Comparison of ENCODE assay signal across 13 mouse cellular contexts in the genomic region with DNA sequence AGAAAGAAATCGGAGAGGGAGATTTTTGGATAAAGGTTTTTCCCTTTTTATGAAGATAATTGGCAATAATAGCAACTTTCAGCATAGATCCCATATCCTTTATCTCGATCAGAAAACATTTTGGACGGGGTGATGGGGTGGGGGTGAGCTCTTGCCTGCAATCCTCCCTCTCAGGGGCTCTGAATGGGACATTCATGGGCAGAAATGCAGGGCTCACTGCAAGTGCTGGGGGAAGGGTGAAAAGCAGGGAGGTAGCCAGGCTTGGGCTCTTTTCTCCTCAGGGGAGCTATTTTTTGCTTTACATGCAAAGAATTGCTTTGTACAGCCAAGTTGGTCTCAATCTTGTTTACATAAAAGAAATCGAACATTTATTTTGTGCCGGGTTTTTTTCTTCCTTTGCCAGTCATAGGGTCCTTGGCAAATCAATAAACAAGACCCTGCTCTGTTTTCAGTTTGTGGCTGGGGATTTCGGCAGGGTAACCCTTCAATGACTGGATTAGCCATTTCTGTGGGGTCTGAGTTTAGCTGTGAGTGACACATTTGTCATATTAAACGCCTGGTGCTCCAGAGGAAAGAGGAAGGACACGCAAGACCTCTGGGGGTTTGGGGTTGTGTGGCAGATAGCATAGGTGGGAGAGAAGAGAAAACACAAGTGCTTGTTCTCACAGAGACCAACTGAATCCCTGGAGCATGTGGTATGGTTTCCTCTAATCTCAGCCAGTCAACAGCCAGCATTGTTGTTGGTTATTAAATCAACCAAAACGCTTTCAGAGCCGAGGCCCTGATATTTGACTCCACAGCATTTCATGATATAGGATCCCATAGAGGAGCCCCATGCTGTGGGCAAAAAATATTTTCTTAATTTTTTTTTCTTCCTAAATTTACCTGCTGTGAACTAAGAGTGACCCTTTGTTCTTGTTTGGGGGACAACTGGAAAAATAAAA.
DNase-seq lines count a peak whose midpoint lies in the region; ATAC-seq lines count a peak whose summit lies in the region.
"Had no signal": no experiment of that assay in that cellular context is flagged by ENCODE, and none has a peak within 500 bp of the region (broad histone marks: within the 10 kb centered on the region; RNA-seq: fewer than 3 reads in every experiment).

No protein-coding gene starts in this region.

- intact Hi-C loops in heart, postnatal 14 days (cut with DNase I) = no loop called here

- H3K9ac ChIP-seq in embryonic facial prominence, embryonic 13.5 days = no peak overlapping the region
- H3K9ac ChIP-seq in hindbrain, embryonic 14.5 days = no peak overlapping the region
- H3K9ac ChIP-seq in midbrain, embryonic 14.5 days (replicated peaks; ENCODE audit: low read length) = no peak overlapping the region
- H3K9ac ChIP-seq: liver, postnatal 0 days had no signal

- no peaks in the 10 kb centered on the region for H3K9me3 ChIP-seq in embryonic facial prominence, embryonic 13.5 days
- H3K9me3 ChIP-seq in hindbrain, embryonic 14.5 days (ENCODE audit: control insufficient read depth, low read length) = no peaks in the 10 kb centered on the region
- no peaks in the 10 kb centered on the region for H3K9me3 ChIP-seq in midbrain, embryonic 14.5 days (ENCODE audit: control insufficient read depth, low read length)

- peak; percentile 68 for DNase-seq in heart, adult 11 months
- DNase-seq in heart, postnatal 14 days = no peak
- no peak for DNase-seq in hindbrain, embryonic 14.5 days (ENCODE audit: low spot score)
- peak; percentile 25 for DNase-seq in midbrain, embryonic 14.5 days
- DNase-seq in heart, adult 8-10 months (ENCODE audit: low spot score) = no peak
- DNase-seq in layer of hippocampus, adult 11-12 months (ENCODE audit: low spot score) = no peak
- DNase-seq in spleen, adult 12 weeks (ENCODE audit: low spot score) = no peak
- DNase-seq: gastrocnemius, postnatal 25 days; heart, postnatal 36 days; kidney, postnatal 14 days; liver, postnatal 0 days had no signal

- H3K4me1 ChIP-seq in embryonic facial prominence, embryonic 13.5 days = peaks cover 35% of the 10 kb centered on the region
- H3K4me1 ChIP-seq in hindbrain, embryonic 14.5 days (replicated peaks; ENCODE audit: control insufficient read depth, insufficient read depth, low read length) = peaks cover 14% of the 10 kb centered on the region; the same call in 1 of the 2 replicates
- H3K4me1 ChIP-seq in midbrain, embryonic 14.5 days (ENCODE audit: control insufficient read depth, insufficient read depth, low read length) = peaks cover 16% of the 10 kb centered on the region

- 15% methylated on average over 10 of the region's 10 CpGs for WGBS in embryonic facial prominence, embryonic 13.5 days
- WGBS in hindbrain, embryonic 14.5 days = 50% methylated on average over 10 of the region's 10 CpGs
- 27% methylated on average over 10 of the region's 10 CpGs for WGBS in midbrain, embryonic 14.5 days

- H3K27ac ChIP-seq in embryonic facial prominence, embryonic 13.5 days = peak overlapping the region; percentile 68
- 0 out of 2 replicates have a peak overlapping the region, but pooled peaks have one; percentile 16 for H3K27ac ChIP-seq in hindbrain, embryonic 14.5 days
- H3K27ac ChIP-seq in midbrain, embryonic 14.5 days (replicated peaks; ENCODE audit: low read depth, low read length) = no peak overlapping the region

- no peak overlapping the region for H3K4me3 ChIP-seq in embryonic facial prominence, embryonic 13.5 days
- H3K4me3 ChIP-seq in hindbrain, embryonic 14.5 days (replicated peaks; ENCODE audit: low read length) = no peak overlapping the region
- H3K4me3 ChIP-seq in midbrain, embryonic 14.5 days (replicated peaks; ENCODE audit: low read depth, low read length) = no peak overlapping the region
- H3K4me3 ChIP-seq: megakaryocyte, embryonic 14.5 days had no signal

- H3K36me3 ChIP-seq in embryonic facial prominence, embryonic 13.5 days = no peaks in the 10 kb centered on the region
- no peaks in the 10 kb centered on the region for H3K36me3 ChIP-seq in hindbrain, embryonic 14.5 days (replicated peaks; ENCODE audit: control insufficient read depth, insufficient read depth)
- H3K36me3 ChIP-seq in midbrain, embryonic 14.5 days (ENCODE audit: control insufficient read depth, insufficient read depth, low read length) = no peaks in the 10 kb centered on the region

- no peaks in the 10 kb centered on the region for H3K27me3 ChIP-seq in embryonic facial prominence, embryonic 13.5 days
- no peaks in the 10 kb centered on the region for H3K27me3 ChIP-seq in hindbrain, embryonic 14.5 days (ENCODE audit: control insufficient read depth, insufficient read depth, low read length)
- H3K27me3 ChIP-seq in midbrain, embryonic 14.5 days (ENCODE audit: control insufficient read depth, insufficient read depth, low read length) = no peaks in the 10 kb centered on the region
- H3K27me3 ChIP-seq: megakaryocyte, embryonic 14.5 days had no signal

- ATAC-seq in embryonic facial prominence, embryonic 13.5 days (ENCODE audit: insufficient number of reproducible peaks, insufficient read depth, low FRiP score, low TSS enrichment, low read depth) = peak; percentile 59; the same call in 1 of the 2 replicates
- ATAC-seq in hindbrain, embryonic 14.5 days (ENCODE audit: low FRiP score) = no peak; the same call in 1 of the 2 replicates
- ATAC-seq in midbrain, embryonic 14.5 days (ENCODE audit: low FRiP score, low TSS enrichment) = no peak
- ATAC-seq: liver, postnatal 0 days had no signal

- H3K4me2 ChIP-seq in embryonic facial prominence, embryonic 13.5 days = 0 out of 2 replicates have a peak overlapping the region, but pooled peaks have one; percentile 30
- no peak overlapping the region for H3K4me2 ChIP-seq in hindbrain, embryonic 14.5 days (replicated peaks)
- no peak overlapping the region for H3K4me2 ChIP-seq in midbrain, embryonic 14.5 days (ENCODE audit: low read length)

Comparison
In these comparisons a context has a peak if more than half of its experiments do, and no peak if none do; other contexts are left out.
1. DNase-seq: peak in heart, adult 11 months (single experiment) and midbrain, embryonic 14.5 days (single experiment); none in heart, postnatal 14 days (0 of 2), hindbrain, embryonic 14.5 days (single experiment), heart, adult 8-10 months (single experiment), layer of hippocampus, adult 11-12 months (single experiment) and spleen, adult 12 weeks (single experiment).